Mouse (Mus musculus) C2C12 (cell line): ENCODE results near the gene Ralgps2. TPM values are rescaled to one million over a fixed set of nuclear protein-coding genes. Genes with fewer than 3 reads are reported as not detected.

Experiments used
- H3K27me3 ChIP-seq: one replicate; pipeline ENCODE4 v1.6.1; 2011; ENCODE audit not compliant: control insufficient read depth, insufficient read depth, insufficient read length
- H3K36me3 ChIP-seq: one replicate; pipeline ENCODE4 v1.6.1; 2011; ENCODE audit not compliant: control insufficient read depth, insufficient read depth
- H3K4me3 ChIP-seq: one replicate; pipeline ENCODE4 v1.5.1; 2011; ENCODE audit warnings: mild to moderate bottlenecking, control low read depth; ENCODE audit not compliant: poor library complexity, insufficient read depth, severe bottlenecking
- H3K79me2 ChIP-seq: one replicate; pipeline ENCODE4 v1.6.1; 2011; ENCODE audit not compliant: control insufficient read depth, insufficient read depth
- H3K79me3 ChIP-seq: one replicate; pipeline ENCODE4 v1.6.1; 2011; ENCODE audit warnings: low read depth, control low read depth
- H3ac ChIP-seq: one replicate; pipeline ENCODE3; 2011; ENCODE audit warnings: low read depth; ENCODE audit not compliant: control insufficient read depth, insufficient read length
- CEBPB ChIP-seq: IDR thresholded peaks from one replicate; pipeline ENCODE4 v1.6.1; 2011; ENCODE audit warnings: low read depth, mild to moderate bottlenecking, control low read depth, moderate library complexity
- CTCF ChIP-seq: IDR thresholded peaks from one replicate; pipeline ENCODE4 v1.5.1; 2011; ENCODE audit not compliant: control insufficient read depth, insufficient read depth, insufficient read length
- FOSL1 ChIP-seq: IDR thresholded peaks from one replicate; pipeline ENCODE4 v1.8.0; 2011; ENCODE audit warnings: mild to moderate bottlenecking, low read length; ENCODE audit not compliant: poor library complexity, insufficient read depth, severe bottlenecking
- MAX ChIP-seq: IDR thresholded peaks from one replicate; pipeline ENCODE4 v1.6.1; 2011; ENCODE audit warnings: mild to moderate bottlenecking, control low read depth
- MYOD1 ChIP-seq: IDR thresholded peaks from one replicate; pipeline ENCODE4 v1.6.1; 2011; ENCODE audit warnings: low read depth; ENCODE audit not compliant: control insufficient read depth, insufficient read length
- MYOG ChIP-seq: IDR thresholded peaks from one replicate; pipeline ENCODE4 v1.6.1; 2011; ENCODE audit not compliant: control insufficient read depth, insufficient read length; ENCODE audit errors: extremely low read depth
- USF1 ChIP-seq: IDR thresholded peaks from one replicate; pipeline ENCODE4 v1.6.1; 2011; ENCODE audit warnings: low read depth, mild to moderate bottlenecking, control low read depth, moderate library complexity
- polyA plus RNA-seq: library from polyadenylated mRNA; unstranded; fragments of >200 nt; fragmentation: generic; extraction: Trizol; gene quantifications from one replicate; pipeline ENCODE4 v1.2.1, GENCODE M21; 2012; ENCODE audit warnings: missing spikeins

The Ralgps2 gene
- polyA plus RNA-seq, 1 experiment: 6.4 TPM

DNA sequence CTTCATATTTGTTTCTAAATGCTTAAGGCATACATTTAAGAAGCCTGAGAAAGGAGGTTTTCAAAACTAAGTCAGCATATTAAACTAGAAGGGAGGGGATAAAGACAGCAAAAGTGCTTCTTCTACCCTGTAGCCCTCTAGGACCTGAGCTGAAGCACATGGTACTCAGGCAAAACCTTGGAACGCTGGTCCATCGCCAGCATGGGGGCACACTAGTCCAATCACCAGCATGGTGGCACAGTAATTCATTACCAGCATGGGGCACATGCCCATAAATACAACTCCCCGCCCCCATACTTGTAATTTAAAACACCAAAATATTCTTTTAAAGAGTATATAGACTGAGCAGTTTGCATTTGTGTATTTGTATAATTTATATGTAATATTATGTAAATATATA is 23.1 kb downstream of the Ralgps2 start:
- H3K79me3 ChIP-seq: no peaks in the 10 kb centered on the region
- no peaks in the 10 kb centered on the region for H3K79me2 ChIP-seq
- no peak overlapping the region for H3ac ChIP-seq
- no peaks in the 10 kb centered on the region for H3K36me3 ChIP-seq
- H3K27me3 ChIP-seq: no peaks in the 10 kb centered on the region
- TF ChIP-seq MYOD1: no peak
- no peak overlapping the region for H3K4me3 ChIP-seq

GRCm38 (mm10) chr1:156914942-156915341 is 24.5 kb downstream of the Ralgps2 start:
- Histone ChIP-seq H3K79me3 (no peaks in the 10 kb centered on the region), H3K36me3 (no peaks in the 10 kb centered on the region), H3K27me3 (no peaks in the 10 kb centered on the region), H3K4me3 (no peak overlapping the region), H3K79me2 (no peaks in the 10 kb centered on the region), H3ac (no peak overlapping the region)
- no peak for TF ChIP-seq FOSL1
- no peak for TF ChIP-seq CTCF
- TF ChIP-seq MYOG: no peak
- no peak for TF ChIP-seq MAX
- no peak for TF ChIP-seq USF1

DNA sequence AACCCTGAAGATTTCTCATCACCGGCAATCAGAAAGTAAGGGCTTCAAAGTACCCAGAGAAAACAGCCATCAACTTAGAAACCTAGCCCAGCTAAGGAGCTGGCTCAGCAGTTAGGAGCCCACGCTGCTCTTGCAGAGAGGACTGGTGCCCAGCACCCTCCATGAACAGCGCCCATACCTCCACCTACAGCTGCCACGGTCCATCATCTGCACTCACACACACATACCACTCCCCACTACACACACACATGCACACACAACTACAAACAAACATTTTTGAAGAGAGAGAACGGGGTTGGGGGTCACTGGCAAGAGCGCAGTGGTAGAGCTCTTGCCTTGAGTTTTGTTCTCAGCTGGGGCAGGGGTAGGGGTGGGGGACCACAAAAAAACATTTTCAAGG is 26.2 kb downstream of the Ralgps2 start:
- no peak overlapping the region for H3K4me3 ChIP-seq
- no peak for TF ChIP-seq FOSL1
- TF ChIP-seq CEBPB: no peak
- TF ChIP-seq MYOG: no peak
- TF ChIP-seq CTCF: no peak
- no peak for TF ChIP-seq USF1
- no peak for TF ChIP-seq MYOD1
- TF ChIP-seq MAX: no peak
- no peak overlapping the region for H3ac ChIP-seq
- no peaks in the 10 kb centered on the region for H3K79me2 ChIP-seq
- H3K79me3 ChIP-seq: no peaks in the 10 kb centered on the region
- H3K36me3 ChIP-seq: no peaks in the 10 kb centered on the region
- H3K27me3 ChIP-seq: no peaks in the 10 kb centered on the region

- no peaks in the 10 kb centered on the region for H3K79me2 ChIP-seq
- no peak overlapping the region for H3ac ChIP-seq
- no peak overlapping the region for H3K4me3 ChIP-seq
- no peaks in the 10 kb centered on the region for H3K79me3 ChIP-seq
- TF ChIP-seq FOSL1 (no peak), MYOD1 (no peak), USF1 (no peak), MAX (no peak), CTCF (no peak), CEBPB (no peak), MYOG (no peak)
- no peaks in the 10 kb centered on the region for H3K27me3 ChIP-seq
- H3K36me3 ChIP-seq: no peaks in the 10 kb centered on the region
These were observed 28.5 kb downstream of the Ralgps2 start for GRCm38 (mm10) chr1:156910948-156911347.

- no peak overlapping the region for H3ac ChIP-seq
- H3K27me3 ChIP-seq: no peaks in the 10 kb centered on the region
- H3K36me3 ChIP-seq: no peaks in the 10 kb centered on the region
- H3K4me3 ChIP-seq: no peak overlapping the region
- no peaks in the 10 kb centered on the region for H3K79me3 ChIP-seq
- no peaks in the 10 kb centered on the region for H3K79me2 ChIP-seq
- TF ChIP-seq MYOG: no peak
- no peak for TF ChIP-seq CEBPB
- TF ChIP-seq FOSL1: no peak
- no peak for TF ChIP-seq MYOD1
- TF ChIP-seq MAX: no peak
- TF ChIP-seq USF1: no peak
- no peak for TF ChIP-seq CTCF
These were observed 29.6 kb downstream of the Ralgps2 start for GRCm38 (mm10) chr1:156909866-156910265.

- no peaks in the 10 kb centered on the region for H3K27me3 ChIP-seq
- no peaks in the 10 kb centered on the region for H3K79me3 ChIP-seq
- TF ChIP-seq CEBPB (no peak), MAX (no peak), MYOG (no peak), USF1 (no peak), FOSL1 (no peak), CTCF (no peak), MYOD1 (no peak)
These were observed 30.2 kb downstream of the Ralgps2 start for GRCm38 (mm10) chr1:156909265-156909664.

More at GRCm38 (mm10) chr1:156909265-156909664, 30.2 kb downstream of the Ralgps2 start:
- H3K4me3 ChIP-seq: no peak overlapping the region
- H3ac ChIP-seq: no peak overlapping the region
- no peaks in the 10 kb centered on the region for H3K36me3 ChIP-seq
- no peaks in the 10 kb centered on the region for H3K79me2 ChIP-seq
